Mouse (Mus musculus) spleen, adult 18-20 months (tissue): Measurements from ENCODE around the gene Cd3eap.

ENCODE experiments used
- DNase-seq, 2 experiments: peaks; one replicate each; pipeline ENCODE4 v3.0.0; 2022; ENCODE audit warnings: mixed read lengths in 2 of 2

The Cd3eap gene

DNA sequence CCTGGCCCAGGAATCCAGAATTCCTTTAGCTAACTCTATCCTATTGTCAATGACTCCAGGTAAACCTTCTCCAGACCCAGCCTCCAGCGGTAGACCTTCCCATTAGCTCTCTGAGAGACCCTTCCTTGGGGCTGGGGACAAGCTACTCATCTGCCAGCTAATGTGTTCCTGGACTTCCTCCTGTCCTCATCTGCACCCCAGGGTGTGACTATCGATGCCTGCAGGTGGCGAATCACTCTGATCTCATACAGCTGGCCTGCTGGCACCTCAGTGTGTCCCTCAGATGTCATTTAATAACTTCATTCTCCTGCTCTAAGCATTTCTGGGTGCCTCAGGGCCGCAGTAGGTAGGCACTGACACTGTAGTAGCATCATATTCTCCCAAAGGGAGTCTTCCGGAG, 31.5 kb downstream of the Cd3eap start:
- DNase-seq, result no peak

DNA sequence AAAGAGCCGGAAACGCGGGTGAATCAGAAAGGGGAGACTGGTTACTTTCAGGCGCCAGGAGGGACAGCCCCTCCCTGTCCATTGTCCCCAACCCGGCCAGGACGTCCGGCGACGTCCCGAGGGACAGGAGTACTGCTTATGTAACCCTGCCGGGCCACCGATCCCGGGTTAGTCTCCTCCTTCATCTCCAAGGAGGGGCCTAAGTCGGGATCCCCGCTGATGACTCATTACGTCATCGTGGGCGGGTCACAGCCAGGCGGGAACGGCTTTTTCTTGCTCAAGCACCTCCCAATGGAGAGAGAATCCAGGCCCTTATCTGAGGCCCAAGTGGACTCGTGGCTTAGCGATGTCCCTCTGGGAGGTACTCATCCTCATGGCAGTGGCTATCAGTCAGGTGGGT, 32.2 kb downstream of the Cd3eap start:
- DNase-seq, result no peak

DNA sequence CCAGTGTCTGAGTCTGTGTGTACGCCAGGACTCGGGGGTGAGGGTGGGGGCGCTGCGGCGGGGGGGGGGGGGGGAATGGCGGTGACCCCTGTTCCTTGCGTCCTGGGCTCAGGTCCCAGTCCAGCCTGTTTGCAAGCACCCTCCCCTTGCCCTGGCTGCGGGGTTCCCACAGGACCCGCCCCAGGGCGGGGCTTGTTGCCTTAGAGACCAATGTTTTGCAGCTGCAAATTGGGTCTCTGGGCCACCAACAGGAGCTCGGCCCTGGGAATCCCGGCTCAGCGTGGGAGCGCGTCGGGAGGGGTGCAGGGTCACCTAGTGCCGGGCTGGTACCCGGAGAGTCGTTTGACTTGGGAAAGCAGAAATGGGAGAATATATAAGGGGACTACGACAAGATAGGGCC, 32.9 kb downstream of the Cd3eap start:
- peak in 1 of 2 experiments; percentile 56 for DNase-seq

DNA sequence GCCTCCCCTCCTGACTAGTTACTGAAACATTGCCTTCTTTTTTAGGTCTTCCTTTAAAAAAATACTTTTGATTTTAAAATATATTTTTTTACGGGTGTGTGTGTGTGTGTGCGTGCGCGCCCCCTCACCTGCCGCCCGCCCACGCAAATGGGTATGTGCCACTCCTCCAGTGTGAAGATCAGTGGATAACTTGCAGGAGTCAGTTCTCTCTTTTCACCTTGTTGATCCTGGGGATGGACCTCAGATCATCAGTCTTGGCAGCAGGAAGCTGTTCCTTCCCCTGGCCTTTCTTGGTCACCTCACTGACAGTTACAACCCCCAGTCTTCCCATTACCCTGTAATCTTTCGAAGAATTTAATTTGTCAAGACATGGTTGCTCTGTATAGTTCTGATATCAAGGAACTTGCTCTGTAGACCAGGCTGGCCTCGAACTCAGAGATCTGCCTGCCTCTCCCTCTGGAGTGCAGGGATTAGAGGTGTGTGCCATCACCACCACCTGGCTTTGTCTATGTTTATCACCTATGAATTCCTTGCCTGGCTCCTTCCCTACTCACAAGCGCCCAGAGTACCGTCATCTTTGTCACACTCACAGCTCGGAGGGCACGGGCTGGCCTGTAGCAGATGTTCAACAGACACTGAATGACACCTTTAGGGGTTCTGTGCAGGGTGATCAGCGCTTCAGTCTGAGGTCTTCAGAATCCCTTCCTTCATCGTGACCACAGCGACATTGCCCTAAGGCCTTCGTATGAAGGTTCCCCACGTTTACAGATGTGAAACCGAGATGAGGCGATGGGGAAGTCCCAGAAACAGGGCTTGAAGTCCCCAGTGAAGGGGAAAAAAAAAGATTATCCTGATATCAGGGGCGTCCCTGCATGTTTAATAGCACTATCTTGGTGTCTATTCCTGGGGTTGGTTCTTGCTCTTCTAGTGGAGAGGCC, 33.8 kb downstream of the Cd3eap start:
- DNase-seq, result no peak

DNA sequence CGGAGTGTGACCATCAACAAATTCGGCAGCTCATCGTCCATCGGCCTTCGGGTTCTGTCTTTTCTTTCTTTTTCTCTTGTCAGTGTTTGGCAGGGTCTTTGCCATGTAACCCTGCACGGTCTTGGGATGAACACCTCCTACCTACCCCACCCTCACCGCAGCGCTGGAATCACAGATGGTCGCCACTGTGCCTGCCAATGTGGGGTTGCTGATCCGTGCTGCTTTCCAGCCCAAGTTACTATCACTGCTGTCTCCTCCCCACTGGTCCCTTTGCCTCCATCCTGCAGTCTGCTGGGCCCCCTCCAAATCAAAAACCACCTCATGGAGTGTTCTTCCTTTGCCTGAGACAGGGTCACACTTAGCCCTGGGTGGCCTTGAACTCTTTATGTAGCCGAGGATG, 35.1 kb downstream of the Cd3eap start:
- DNase-seq, result no peak

DNA sequence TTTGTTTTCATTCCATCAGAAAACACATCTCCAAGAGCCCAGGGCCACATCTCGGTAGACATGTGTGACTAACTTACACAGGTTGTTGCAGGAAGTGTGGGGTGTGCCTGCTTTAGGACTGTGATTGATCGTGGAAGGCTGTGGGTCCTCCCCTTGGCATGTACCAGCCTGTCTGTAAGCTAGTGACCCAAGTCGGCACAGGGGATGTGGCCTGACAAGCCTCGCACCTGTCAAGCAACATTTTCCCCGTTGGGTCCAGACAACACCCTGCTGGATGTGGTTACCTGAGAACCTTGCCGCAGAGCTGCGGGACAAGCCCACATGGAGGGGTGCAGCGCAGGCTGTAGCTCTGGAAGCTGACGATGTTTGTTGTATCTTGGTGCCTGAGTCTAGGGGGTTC, 36.8 kb downstream of the Cd3eap start:
- no peak for DNase-seq

DNA sequence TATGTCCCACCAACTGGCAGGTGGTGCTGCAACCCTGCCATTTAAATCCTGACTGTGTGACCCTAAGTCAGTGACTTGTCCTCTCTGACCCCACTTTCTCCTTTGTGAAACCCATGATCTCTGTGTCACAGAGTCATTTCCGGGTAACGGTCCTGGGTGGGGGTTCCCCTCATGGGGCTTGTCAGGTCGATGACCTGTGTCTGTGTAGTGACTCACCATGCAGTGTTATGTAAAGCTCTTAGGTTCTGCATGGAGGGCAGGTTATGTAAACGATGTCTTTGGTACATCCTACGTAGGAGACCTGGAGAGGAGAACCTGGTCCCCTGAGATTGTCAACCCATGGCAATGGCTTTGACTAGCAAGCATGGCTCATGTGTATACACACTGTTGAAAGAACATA, 37.8 kb downstream of the Cd3eap start:
- DNase-seq, result no peak

DNA sequence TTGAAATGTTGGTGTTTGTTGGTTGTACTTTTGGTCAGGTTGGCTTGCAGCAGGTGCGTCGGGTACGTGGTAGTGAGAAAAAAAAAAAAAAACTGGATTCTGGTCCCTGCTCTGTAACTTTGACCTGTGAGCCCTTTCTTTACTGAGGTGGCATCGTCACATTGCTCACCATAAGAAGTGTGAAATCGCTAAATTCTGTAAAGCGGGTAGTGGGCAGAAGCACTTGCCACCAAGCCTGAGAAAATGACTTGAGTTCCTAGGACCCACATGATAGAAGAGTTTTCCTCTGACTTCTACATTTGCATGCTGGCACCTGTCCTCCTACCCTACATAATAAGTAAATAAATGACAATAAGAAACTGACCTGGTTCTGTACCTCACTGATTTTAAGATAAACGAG, 38.6 kb downstream of the Cd3eap start:
- DNase-seq, result no peak

DNA sequence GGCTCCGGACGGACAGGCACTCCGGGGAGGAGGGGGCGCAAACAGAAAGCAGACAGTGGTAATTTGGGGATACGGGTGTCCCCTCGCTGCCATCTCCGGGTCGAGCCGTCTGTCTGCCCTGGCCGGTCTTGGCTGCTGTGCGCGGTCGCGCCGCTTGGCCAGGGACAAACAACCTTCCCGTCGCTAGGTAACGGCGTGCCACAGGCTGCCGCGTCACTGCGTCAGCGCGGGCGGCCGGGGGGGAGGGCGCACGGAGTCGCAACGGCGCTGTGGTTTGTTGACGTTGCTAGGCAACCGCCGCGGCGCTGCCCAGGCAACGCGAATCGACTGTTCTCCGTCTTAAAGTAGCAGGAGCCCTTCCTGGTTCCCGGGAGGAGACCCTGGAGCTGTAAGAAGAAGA, 39.4 kb downstream of the Cd3eap start:
- DNase-seq, result peak; percentile 89 to 92

DNA sequence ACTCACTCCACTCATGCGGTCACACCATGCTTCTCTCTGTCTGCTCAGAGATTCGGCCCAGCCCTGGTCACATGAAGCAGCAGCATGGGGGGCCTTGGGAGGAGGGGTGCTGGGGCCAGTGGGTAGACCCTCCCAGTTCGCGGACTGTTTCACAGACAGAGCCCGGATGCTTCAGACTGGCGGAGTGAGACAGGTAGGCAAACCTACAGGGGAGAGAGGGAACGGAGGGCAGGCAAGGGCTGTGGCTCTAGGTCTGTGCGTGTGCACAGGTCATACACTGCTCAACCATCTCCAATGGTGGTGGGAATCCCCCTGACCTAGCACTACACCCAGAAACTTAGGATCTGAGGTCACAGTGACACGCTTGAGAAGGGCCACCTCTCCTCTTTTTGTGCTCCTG, 39.8 kb downstream of the Cd3eap start:
- no peak for DNase-seq

DNA sequence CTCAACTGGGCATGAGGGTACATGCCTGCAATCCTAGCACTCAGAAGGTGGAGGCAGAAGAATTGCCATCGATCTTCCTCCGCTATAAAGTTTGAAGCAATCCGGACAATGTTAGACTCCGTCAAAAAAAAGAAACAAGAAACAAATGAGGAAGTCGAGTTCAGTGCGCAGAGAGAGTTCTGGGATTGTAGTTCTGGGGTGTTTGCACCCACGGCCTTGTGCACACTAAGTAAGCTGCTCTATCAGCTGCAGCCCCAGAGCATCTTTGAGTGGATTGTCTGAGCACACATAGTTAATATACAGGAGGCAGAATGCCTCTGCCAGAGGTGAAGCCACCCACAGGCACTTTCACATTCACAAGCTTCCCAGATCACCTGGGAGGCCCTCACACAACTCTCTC, 40.6 kb downstream of the Cd3eap start:
- no peak for DNase-seq

DNA sequence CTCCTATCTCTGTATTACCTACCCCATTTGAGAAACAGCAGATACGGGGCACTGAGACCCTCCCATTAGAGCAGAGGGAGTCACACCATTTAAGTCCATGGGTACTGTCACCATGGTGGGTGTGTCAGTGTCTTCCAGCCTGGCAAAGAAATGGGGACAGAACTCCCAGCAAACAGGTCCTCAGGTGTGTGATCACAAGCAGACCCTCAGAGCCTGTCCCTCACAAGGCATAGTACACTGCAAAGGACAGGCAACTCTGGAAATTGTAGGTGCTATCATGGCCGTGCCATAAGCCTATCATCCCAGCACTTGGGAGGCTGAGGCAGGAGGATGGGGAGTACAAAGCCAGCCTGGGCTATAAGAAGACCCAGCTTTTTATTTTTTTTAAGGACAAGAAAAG, 41.1 kb downstream of the Cd3eap start:
- no peak for DNase-seq

DNA sequence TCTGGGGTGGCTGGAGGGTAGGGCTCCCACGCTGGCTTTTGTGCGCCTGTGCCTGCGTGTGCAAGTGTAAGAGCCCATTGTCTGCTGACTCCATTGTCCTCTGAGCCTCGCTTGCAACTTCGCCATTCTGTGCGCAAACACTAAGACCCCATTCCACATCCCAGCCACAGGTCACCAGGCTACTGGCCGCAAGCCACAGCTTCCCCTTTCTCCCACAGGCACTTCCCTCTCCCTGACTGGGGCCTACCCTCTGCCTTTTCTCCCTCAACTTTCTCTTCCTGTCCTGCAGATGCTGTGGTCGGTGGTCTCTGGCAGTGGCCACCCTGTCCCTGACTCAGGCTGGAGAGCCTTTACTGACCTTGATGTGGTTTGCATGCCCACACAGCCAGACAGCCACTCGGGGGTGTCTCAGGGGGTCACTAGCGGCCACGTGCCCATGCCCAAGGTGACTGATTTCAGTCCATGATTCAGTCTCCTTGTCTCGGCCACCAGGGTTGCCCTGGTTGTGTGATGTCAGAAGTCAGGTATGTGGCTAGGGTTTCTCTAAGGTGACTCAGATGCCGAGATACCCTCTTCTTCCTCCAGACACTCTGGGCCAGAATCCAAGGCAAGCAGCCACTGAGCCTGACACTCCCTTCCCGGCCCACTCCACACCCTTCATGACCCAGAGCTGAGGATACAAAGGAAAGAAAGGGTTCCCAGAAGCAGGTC, 42.7 kb downstream of the Cd3eap start:
- DNase-seq, result no peak

DNA sequence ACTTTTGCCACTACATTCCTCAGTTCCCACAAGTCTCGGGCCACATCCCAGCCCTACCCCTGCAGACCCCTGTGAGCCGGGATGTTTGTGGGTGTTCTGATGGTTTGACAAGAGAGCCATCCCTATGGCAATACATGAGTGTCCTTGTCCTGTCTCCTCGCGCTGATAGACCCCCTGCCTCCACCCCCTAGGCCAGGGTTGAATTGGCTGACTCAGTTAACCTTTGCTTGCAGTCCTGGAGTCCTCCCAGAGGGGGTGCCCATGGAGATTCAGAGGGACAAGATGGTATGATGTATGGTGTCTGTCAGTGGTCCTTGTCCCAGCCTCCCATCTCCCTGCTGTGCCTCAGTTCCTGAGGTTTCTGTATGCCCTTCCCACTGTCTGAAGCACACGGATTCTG, 45.2 kb downstream of the Cd3eap start:
- DNase-seq, result no peak

DNA sequence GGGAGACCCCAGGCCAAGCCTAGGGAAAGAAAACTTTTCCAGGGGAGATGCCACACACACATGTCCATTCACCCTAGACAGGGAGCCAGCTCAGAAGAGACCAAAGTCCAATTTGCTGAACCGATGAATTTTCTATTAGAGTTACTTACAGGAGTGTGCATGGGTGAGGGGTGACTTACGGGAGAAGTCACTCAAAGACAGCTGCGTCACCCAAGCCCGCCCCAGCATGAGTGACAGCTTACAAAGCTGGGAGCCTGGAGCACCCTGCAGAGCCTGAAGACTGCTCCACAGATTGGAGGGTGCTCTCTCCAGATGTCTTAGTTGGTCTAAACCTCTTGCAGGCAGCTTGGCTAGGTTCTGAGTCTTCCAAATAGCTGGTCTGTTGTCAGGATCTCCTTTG, 47.3 kb downstream of the Cd3eap start:
- no peak for DNase-seq

DNA sequence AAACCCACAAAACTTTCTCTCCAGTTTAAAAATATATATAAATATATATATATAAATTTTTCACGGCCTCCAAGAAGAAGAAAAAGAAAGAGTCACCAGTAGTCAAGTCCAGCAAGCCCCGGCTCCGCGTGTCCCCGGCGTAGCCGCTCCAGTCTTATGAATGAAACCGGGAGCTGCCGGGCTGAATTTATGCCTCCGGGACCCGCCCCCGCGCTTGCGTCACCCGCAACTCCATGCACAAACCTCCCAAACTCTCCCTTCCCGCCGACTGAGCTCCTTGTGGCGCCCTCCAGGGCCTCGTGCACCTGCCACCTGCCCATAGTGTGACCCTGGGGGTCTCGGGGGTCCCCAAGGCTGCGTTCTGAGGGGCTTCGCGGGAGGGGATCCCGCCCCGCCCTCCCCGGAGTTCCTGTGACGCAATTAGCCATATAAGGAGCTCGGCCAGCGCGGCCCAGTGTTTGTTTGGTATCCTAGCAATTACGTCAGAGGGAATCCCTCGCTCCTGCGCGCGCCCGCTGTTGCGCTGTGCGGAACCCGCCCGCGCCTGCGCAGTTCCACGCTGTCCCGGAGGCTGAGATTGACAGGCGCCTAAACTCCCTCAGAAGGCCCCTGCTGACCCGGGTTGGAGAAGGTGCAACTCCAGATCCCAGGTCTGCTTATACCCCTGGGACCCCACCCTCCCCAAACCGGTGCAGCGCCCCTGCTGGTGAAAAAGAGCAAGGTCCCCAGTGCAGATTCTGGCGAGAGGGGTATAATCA, 49.2 kb downstream of the Cd3eap start, which contains the start of gene Fosb:
Fosb (minus strand) TSS at position 168 of the 758 bp plus-strand sequence.
- peak; percentile 89 to 91 for DNase-seq

DNA sequence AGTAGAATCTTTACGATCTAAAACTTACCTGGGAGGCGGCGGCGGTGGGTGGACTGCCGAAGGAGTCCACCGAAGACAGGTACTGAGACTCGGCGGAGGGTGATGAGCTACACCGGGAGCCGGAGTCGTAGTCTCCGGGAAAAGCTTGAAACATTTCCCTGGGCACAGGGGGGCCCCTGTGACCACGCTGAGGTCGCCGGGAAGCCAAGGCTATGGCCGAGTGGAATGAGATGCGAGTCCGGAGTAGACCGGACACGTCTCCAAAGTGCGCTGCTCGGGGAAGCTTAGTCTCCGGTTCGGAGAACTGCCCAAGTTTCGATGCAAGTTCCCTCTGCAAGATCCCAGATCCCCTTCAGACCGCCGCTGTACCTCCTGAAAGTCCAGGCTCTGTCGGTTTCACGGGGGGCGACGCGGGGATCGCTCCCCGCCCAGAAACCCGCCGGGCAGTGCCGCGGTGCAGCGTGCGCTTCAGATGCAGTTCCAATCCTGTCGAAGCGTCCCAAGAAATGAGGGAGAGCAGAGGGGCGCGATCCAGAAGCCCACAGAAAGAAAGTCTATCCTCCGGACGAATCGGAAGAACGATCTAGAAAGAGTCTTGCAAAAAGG, 49.9 kb downstream of the Cd3eap start:
- DNase-seq, result peak in 1 of 2 experiments; percentile 29

DNA sequence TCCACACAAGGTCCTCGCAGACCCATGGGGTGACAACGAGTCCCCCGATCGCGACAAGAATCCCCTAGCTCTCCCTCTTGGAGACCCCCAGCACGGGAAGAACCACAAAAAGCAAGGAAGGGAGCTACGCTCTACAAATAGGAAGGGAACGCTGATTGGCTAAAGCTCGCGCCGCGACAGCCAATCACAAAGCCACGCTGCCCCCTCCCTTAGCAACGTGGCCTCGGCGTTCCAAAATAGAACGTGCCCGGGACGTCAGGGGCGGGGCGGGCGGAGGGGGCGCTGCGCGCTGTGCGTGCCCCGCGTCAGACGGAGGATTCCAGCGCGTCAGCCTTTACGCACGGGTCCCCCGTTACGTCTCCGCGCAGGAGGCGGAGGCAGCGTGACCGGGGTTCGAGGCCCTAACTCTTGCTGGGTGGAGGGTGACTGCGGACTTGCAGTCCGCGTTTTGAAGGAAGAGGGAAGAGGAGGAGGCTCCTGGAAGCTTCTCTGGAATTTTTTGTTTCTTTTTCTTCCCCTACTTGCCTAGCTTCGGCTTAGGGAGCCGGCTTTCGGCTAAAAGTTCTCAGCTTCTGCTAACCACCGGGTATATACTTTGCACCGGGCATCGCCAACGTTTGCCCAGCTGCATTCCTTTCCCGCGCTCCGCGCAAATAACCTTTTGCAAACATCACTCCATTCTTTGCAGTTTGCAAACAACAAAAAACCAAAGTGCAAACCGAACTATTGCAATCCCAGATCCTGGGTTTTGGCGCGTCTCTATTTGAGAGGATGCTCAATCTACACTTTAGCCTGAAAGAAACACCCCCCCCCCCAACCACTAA, 50.6 kb downstream of the Cd3eap start:
- peak; percentile 92 to 94 for DNase-seq

DNA sequence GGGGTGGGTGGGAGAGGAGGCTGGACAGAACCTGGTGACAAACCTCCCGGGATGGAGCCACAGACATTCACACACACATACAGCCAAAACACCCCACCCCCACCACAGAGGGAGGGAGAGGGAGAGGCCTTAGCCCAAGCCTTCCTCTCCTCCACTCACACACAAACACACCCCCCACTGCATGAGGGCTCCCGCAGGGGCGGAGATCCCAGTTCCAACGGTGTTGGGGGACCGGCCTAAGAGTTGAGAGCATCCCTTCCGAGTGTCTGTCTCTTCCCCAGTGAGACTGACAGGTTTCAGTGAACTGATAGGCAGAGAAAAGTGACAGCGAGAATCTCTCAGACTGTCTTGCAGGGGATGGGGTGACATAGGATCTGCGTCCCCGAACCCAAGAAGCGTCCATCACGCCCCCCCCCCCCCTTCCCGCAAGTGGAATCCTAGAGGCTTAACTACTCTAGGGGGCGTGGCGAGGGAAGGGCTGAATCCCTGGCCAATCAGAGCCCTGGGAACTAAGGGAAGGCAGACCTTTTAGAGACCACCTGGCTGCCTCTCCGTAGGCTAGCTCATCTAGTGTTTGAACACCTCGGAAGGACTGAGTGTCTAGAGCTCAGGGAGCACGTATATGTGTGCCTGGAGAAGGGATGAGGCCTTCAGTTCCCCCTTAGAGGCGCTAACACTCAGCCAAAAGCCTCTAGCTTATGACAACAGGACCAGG, 51.4 kb downstream of the Cd3eap start:
- DNase-seq, result peak in 1 of 2 experiments; percentile 65

DNA sequence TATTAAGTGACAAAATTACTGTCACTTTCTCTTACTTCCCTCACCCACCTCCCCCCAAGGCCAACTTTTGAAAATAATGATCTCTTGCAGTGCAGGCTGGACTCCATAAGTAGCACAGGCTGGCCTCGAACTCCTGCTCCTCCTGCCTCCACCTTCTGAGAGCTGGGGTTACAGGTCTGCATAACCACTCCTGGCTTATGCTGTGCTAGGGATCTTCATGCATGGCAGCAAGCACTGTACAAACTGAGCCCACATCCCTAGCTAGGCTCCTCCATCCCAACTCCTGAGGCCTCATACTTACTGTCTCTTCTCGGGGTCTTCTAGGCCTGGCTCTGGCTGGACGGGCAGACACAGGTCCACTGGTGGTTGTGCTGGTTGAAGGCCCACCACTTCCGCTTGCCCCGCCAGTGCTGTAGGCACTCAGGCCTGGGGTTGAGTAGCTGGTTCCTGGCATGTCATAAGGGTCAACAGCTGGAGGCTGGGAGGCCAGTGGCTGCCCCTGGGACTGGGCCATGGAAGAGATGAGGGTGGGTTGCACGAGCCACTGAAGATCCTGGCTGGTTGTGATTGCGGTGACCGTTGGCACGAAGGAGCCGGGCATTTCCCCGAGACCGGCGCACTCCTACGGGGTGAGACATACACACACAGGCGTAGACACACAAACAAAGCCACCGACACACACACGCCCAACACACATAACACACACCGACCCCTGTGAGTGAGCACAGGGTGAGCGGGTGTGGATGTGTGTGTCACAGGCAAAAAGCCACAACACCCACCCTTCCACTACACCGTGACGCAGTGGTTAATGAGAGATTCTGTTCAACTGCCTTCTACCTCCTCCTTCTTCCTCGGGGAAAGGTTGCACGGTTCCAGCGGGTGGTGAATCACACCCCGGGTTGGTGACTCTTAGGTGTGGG, 52.2 kb downstream of the Cd3eap start:
- DNase-seq, result no peak
